Mouse (Mus musculus) kidney, postnatal 4 days (tissue): Measurements from ENCODE around the gene Prickle3.
"Not testable (repeated sequence)": the region's sequence is repeated elsewhere in the genome, so short reads cannot be mapped to it uniquely, and the experiment has no call there.

Experiments used
- DNase-seq, 2 experiments: peaks; one replicate each; pipeline ENCODE4 v3.0.0; 2021; ENCODE audit warnings: mixed read lengths in 2 of 2

Prickle3 gene

DNA sequence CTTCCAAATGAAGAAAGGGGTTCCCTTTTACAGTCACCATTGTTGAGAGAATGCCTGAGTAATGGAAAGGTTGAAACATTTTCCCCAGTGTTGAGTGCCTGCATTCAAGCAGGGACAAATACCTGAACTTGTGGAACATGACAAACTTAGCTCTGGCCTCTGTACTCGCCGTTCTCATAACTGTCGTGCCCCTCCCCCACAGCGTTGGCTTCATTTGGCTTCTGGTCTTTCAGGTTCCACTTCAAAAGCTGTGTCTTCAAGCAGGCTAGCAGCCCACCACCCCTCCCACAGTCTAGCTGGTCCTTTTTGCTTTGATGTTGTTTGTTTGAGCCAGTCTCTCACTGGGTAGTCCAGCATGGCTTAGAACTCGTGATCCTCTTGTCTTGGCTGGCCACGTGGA, 15.7 kb downstream of the Prickle3 start:
- DNase-seq, result peak; percentile 28 to 55

DNA sequence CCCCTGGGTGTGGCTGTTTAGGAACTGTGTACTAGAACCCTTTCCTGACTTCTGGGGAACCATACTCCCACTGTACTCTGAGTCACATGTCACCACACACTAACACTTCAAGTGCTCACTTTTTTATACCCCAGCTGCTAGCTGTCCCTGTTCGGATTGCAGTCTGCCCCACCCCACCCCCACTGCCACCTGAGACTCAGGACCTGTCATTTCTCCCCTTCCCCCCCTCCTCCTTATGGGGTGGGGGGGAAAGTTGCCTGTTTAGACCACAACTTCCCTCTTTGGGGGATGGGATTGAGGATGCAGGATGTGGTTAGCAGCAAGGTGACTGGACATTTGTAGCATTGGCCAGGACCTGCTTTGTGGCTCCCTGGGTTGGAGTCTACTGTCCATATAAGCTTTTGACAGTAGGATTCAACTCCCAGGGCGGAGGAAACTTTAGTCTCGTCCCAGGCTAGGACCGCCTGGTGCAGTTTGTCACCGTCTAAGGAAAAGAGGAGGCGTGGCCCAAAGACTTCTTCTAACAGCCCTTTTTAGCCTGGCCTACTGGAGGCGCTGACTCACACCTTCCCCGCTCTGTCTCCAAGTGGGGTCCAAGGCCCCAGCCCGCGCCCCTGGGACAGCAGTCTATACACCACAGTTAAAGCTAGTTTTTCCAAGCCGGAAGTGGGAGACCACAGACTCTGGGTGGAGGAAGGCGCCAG, 16.7 kb downstream of the Prickle3 start:
- DNase-seq, result peak; percentile 54 to 70

GRCm38 (mm10) chrX:7674284-7675000, 17.4 kb downstream of the Prickle3 start:
- DNase-seq, result peak; percentile 53 to 74

GRCm38 (mm10) chrX:7675001-7675380, 17.9 kb downstream of the Prickle3 start:
- DNase-seq, result no peak

- no peak for DNase-seq
Measured at GRCm38 (mm10) chrX:7678986-7679385, 21.9 kb downstream of the Prickle3 start.

GRCm38 (mm10) chrX:7679405-7680056, 22.5 kb downstream of the Prickle3 start:
- peak; percentile 93 to 95 for DNase-seq

DNA sequence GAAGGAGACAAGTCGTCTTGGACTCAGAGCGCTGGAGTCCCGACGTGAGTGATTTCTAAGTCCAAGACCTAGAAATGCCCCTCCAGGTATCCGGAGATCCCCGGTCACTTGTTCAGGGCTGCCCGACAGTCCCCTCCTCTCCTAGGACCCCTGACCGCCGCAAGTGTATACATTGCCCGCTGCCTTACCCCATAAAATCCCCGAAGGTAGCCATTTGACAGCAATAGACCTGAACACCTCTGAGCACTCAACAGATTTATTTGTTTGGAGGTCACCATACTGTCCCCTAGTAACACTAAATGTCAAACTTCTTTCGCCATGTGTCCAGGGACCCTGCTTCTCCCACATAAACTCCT, 23.0 kb downstream of the Prickle3 start:
- no peak for DNase-seq

- peak in 1 of 2 experiments; percentile 40 for DNase-seq
Measured at GRCm38 (mm10) chrX:7680864-7681263, 23.8 kb downstream of the Prickle3 start, which contains the start of gene Magix. Gene Magix (minus strand): TSS chrX:7681251.

GRCm38 (mm10) chrX:7688321-7688720, 31.3 kb downstream of the Prickle3 start:
- no peak for DNase-seq

- no peak for DNase-seq
Measured at GRCm38 (mm10) chrX:7690486-7690885, 33.4 kb downstream of the Prickle3 start.

DNA sequence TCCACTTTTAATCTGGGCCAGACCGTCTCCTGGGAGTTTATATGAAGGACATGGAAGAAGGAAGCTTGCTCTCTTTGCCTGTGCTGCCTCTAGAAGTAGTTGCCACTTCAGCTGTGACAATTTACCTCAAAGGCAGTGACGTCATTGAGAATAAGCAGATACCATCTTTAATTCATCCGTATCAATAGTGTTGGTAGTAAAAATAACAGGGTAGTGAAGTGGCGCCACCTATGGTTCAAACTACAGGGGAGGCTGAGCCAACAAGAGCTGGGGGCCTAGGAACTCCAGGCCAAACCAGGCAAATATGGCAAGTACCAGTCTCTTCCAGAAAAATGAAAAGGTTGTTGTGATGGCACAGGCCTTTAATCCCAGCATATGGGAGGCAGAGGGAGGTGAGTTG, 35.8 kb downstream of the Prickle3 start:
- DNase-seq, result peak; percentile 37 to 50

DNA sequence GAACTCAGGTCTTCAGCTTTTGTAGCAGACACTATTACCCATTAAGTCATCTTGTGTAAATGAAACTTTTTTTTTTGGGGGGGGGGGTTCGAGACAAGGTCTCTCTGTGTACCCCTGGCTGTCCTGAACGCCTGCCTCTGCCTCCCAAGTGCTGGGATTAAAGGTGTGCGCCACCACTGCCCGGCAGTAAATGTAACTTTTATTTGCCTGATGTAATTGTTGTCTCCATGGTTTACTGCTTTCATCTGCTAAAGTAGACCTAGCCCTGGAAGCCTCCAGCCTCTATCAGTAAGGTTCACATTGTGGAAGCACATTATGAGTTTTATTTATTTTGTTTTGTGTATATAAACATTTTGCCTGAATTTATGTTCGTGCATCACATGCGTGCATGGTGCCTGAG, 39.5 kb downstream of the Prickle3 start:
- no peak for DNase-seq

- DNase-seq, result peak; percentile 79 to 87
Measured at GRCm38 (mm10) chrX:7696954-7697381, 39.9 kb downstream of the Prickle3 start, which contains the start of gene Gpkow. Gene Gpkow (plus strand): TSS chrX:7697131.

DNA sequence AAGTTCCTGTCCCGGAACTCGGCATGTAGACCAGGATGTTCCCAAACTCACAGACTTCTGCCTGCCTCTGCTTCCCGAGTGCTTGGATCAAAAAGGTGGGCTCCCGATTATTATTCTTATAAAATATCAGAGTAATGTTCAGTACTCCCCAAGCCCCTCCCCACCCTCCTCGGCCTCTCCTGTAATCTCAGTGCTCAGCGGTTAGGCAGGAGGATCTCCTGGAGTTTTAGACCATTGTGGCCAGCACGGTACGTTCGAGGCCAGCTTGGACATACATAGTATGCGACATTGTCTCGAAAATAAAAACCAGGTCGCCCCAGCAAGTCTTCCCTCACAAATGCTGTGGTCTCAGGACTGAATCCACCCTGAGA, 56.7 kb downstream of the Prickle3 start:
- DNase-seq, result not testable (repeated sequence)

GRCm38 (mm10) chrX:7714135-7714899, 57.3 kb downstream of the Prickle3 start, which contains the start of gene Wdr45:
Gene Wdr45 (plus strand): TSS chrX:7714333.
- DNase-seq, result peak; percentile 91 to 95

DNA sequence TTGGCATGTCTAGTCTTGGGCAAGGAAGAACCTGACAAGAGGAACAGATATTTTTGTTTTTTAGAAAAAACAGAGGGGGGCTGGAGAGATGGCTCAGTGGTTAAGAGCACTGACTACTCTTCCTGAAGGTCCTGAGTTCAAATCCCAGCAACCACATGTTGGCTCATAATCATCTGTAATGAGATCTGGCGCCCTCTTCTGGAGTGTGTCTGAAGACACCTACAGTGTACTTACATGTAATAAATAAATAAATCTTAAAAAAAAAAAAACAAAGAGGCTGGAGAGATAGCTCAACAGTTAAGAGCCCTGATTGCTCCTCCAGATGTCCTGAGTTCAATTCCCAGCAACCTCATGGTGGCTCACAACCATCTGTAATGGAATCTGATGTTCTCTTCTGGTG, 59.0 kb downstream of the Prickle3 start:
- DNase-seq, result not testable (repeated sequence)
